Mouse (Mus musculus): Measurements from ENCODE around the gene Sipa1. TPM values are rescaled to one million over a fixed set of nuclear protein-coding genes. Genes with fewer than 3 reads are reported as not detected.

The Sipa1 gene
- 0.07 TPM for polyA plus RNA-seq (2014; fragmentation: Illumina TruSeq; extraction: RNeasy Lipid Tissue Mini Kit (QIAGEN cat#74804); ENCODE audit: low read depth, low replicate concordance)

DNA sequence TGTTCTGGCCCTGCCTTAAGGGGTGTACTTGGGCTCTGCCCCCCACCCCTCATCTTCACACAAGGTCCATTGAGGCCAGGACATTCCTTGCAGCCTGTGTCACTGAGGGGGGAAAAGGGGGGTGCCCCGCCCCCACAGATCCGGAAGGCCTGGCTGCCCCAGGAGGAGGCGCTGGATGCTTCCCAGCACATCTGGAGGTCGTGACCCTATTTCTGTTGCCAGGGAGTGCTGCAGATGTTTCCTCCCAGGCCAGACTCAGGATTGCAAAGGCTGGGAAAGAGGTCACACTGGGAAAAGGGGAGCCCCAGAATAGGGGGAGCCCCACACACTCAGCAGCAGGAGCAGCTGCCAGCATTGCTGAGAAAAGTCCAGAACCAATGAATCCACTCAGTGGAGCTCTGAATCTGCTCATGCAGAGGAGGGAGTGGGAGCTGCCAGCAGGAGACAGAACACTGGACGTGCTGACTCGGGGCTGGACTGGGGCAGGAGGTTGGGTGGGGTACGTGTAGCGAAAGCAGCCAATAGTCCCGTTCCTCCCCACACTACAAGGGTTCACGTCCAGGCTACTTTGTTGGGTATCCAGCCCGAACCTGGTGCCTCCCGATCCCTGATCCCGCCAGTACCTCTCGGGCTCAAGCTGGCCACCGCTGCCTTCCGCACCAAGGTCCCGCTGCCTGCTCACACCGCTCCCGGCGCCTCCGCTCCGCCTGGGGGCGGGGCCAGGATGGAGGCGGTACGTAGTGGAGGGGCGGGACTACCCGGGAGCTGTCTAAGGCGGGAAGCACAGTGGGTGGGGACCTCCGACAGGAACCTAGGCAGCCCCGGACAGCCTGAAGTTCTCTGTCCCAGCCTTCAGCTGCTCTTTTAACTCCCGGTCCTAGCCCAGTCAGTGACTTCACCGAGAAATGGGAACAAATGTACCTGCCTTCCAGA is at the start of gene Sipa1:
Gene Sipa1, minus strand, starts transcription at position 727 of the 933 bp plus-strand sequence.

DNA sequence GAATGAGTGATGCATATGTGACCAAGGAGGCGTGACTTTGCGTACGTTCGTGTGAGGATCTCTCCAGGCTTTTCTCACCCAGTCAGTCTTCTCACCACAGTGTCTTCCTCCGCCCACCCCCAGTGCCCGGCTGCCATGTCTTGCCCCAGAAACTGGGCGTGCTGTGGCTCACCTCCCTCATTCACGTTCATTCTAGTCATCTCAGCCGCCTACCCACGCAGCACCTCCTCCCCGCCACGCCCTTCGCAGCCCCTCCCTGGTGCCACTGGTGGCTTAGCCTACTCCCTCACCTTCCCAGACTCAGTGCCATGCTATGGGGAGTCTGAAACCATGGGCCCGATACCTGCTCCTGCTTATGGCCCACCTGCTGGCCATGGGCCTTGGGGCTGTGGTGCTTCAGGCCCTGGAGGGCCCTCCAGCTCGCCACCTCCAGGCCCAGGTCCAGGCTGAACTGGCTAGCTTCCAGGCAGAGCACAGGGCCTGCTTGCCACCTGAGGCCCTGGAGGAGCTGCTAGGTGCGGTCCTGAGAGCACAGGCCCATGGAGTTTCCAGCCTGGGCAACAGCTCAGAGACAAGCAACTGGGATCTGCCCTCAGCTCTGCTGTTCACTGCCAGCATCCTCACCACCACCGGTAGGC is 40.8 kb upstream of the Sipa1 start, which contains the start of gene Kcnk7:
Gene Kcnk7, plus strand, starts transcription at position 205 of the 638 bp plus-strand sequence.

DNA sequence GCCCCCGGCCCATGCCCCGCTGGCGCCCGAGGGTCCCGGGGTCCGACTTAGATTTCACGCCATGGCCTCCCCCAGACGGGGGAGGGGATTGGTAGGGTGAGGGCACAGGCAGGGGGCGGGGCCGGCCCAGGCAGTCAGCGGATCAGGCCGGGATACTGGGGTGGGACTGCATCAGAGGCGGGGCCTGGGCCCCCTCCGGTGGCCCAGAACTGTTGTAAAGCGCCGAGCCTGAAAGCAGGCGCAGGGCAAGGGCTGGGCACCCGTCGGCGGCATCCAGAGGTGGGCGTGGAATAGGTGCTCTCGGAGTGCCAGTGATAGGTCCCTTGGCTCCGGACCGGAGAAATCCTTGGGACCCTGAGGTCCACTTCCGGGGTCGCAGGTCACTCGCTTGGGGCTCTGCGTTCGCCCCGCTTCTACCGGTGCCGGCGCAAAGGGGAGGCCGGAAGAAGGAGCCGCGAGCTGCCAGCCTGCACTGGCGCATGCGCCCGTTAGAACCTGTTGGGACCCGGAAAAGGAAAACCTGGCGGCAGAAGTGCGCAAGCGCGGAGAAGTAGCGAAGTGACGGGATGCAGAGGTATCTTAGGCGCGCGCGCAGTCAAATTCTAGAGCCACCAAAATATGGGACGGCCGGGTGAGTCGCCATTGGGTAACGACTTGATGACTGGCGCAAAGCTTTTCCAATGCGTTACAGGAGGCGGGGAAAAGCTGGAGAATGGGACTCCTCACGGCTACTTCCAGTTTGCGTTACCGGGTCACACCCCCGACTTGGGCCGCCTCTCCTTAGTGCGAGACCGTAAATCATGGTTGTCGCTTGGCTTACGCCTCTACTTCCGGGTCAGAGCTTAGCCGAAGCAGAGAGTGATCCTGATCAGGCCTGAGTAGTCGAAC is 24.9 kb upstream of the Sipa1 start, which contains the start of the genes Map3k11 and Pcnx3:
Gene Map3k11, plus strand, starts transcription at position 543 of the 888 bp plus-strand sequence.
Gene Pcnx3, minus strand, starts transcription at position 709 of the 888 bp plus-strand sequence.

DNA sequence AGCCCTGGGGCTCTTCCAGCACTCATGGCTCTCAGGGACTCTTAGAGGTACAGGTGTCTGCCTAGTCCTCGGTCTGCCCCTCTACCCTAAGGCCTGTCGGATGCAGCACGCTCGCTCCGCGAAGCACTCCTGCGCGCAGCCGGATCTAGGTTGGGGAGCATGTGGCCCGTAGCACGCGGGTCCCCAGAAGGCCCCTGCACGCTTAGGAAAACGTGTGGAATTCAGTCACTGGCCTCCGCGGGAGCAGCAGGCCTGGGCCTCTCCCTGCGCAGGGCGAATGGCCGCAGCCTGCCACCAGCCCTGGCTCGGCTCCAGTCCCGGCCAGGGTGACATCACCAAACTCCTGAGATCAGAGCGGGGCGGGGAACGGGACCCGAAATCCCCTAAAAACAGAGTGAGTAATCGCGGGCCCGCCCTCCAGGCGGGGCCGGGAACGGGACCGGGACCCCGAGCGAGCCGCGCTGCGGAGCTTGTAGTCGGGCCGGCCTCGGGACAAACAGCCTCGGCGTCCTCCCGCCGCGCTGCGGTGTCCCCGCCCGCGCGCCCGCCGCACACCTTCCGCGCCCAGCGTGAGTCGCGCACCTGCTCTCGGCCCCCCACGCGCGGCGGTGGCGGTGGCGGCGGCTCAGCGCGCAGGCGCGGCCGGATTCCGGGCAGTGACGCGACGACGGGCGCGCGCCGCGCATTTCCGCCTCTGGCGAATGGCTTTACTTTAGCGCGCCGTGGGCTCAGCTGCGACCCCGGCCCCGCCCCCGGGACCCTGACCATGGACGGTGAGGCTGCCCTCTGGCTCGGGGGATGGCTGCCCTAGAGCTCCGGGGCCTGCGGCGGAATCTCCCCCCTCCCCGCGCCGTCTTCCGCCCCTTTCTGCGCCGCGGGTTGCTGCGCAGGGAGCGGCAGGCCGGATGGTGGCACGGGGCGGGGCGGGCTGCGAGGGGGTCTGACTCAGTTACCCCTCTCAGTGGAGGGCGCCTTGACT is 26.1 kb downstream of the Sipa1 start, which contains the start of gene Rela:
Gene Rela, plus strand, starts transcription at position 415 of the 979 bp plus-strand sequence.

DNA sequence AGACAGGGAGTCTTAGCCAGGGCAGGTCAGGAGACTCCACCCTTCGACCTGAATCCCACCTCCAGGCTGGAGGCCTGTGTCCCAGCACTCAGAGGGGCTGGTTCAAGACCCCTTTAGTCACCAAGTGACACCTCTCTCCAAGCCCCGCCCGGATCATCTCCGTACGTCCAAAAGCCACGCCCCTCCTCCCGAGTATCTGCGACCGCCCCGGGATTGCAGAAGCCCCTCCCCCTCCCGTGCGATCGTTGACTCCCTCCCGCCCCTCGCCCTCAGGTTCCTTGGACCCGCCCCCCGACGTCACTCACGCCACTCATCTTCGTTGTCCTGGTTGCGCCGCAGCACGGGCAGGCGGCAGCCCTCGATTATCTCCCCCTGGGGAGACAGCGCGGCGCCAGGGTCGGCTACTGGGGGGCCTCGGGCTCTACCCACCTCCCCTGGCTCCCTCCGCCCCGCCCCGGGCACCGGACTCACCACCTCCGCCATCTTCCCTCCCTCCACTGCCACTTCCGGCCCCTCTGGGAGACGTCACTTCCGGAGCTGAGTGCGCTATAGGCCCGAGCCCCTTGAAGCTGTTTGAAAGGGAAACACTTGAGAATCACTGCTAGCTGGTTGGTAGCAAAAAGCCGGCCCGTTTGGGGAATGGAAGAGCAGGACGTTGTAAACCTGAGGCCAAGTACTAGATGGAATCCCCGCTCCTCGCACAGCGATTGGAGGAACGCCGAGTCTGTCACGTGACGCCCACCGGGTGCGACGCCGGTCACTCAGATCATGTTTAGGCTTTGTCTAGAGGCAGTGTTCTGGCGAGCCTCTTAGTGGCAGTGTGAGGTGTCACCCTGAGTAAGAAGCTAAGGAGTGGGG is 53.7 kb downstream of the Sipa1 start, which contains the start of gene Kat5:
Gene Kat5, minus strand, starts transcription at position 691 of the 858 bp plus-strand sequence.

DNA sequence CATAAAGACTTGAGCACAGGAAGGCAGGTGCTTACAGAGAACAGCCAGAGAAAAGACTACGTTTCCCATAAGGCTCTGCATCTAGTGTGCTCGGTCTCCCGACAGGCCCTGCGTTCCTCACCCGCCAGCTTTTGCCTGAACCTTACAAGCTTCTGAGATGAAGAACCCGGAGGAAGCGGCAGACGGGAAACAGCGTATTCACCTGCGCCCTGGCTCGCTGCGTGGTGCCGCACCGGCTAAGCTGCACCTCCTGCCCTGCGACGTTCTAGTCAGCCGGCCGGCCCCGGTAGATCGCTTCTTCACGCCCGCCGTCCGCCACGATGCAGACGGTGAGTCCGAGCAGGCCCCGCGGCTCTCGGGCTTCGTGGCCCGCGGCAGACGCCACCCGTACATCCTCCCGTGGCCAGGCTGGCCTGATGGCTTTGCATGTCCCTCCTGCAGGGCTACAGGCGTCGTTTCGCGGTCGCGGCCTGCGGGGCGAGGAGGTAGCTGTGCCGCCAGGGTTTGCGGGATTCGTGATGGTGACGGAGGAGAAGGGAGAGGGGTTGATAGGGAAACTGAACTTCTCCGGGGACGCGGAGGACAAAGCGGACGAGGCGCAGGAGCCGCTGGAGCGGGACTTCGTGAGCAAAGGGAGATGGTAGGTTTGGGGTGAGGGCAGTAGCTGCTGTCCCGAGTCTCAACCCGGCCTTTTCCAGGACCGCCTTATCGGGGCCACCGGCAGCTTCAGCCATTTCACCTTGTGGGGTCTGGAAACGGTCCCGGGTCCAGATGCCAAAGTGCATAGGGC is 61.6 kb downstream of the Sipa1 start, which contains the start of gene Rnaseh2c:
Gene Rnaseh2c, plus strand, starts transcription at position 122 of the 790 bp plus-strand sequence.

Other genes with a start within 250 kb of the Sipa1 start
- 20.5 TPM for gene Drap1, start 238.7 kb downstream of the Sipa1 start, polyA plus RNA-seq (2014; fragmentation: Illumina TruSeq; extraction: RNeasy Lipid Tissue Mini Kit (QIAGEN cat#74804); ENCODE audit: low read depth, low replicate concordance)
- gene AI837181, start 238.6 kb downstream of the Sipa1 start, polyA plus RNA-seq (2014; fragmentation: Illumina TruSeq; extraction: RNeasy Lipid Tissue Mini Kit (QIAGEN cat#74804); ENCODE audit: low read depth, low replicate concordance), result 0.76 TPM
- gene Fosl1, start 216.2 kb downstream of the Sipa1 start, polyA plus RNA-seq (2014; fragmentation: Illumina TruSeq; extraction: RNeasy Lipid Tissue Mini Kit (QIAGEN cat#74804); ENCODE audit: low read depth, low replicate concordance), result 0.57 TPM
- 0.14 TPM for gene Ccdc85b, start 205.8 kb downstream of the Sipa1 start, polyA plus RNA-seq (2014; fragmentation: Illumina TruSeq; extraction: RNeasy Lipid Tissue Mini Kit (QIAGEN cat#74804); ENCODE audit: low read depth, low replicate concordance)
- 5.3 TPM for gene Fibp, start 203.1 kb downstream of the Sipa1 start, polyA plus RNA-seq (2014; fragmentation: Illumina TruSeq; extraction: RNeasy Lipid Tissue Mini Kit (QIAGEN cat#74804); ENCODE audit: low read depth, low replicate concordance)
- gene Ctsw, start 195.2 kb downstream of the Sipa1 start, polyA plus RNA-seq (2014; fragmentation: Illumina TruSeq; extraction: RNeasy Lipid Tissue Mini Kit (QIAGEN cat#74804); ENCODE audit: low read depth, low replicate concordance), result not detected
- 0.52 TPM for gene Efemp2, start 189.8 kb downstream of the Sipa1 start, polyA plus RNA-seq (2014; fragmentation: Illumina TruSeq; extraction: RNeasy Lipid Tissue Mini Kit (QIAGEN cat#74804); ENCODE audit: low read depth, low replicate concordance)
- gene Mus81, start 175.3 kb downstream of the Sipa1 start, polyA plus RNA-seq (2014; fragmentation: Illumina TruSeq; extraction: RNeasy Lipid Tissue Mini Kit (QIAGEN cat#74804); ENCODE audit: low read depth, low replicate concordance), result 1.2 TPM
- 118 TPM for gene Cfl1, start 173.3 kb downstream of the Sipa1 start, polyA plus RNA-seq (2014; fragmentation: Illumina TruSeq; extraction: RNeasy Lipid Tissue Mini Kit (QIAGEN cat#74804); ENCODE audit: low read depth, low replicate concordance)
- 127 TPM for gene 1700020D05Rik, start 159.9 kb downstream of the Sipa1 start, polyA plus RNA-seq (2014; fragmentation: Illumina TruSeq; extraction: RNeasy Lipid Tissue Mini Kit (QIAGEN cat#74804); ENCODE audit: low read depth, low replicate concordance)
- 0.91 TPM for gene Snx32, start 153.2 kb downstream of the Sipa1 start, polyA plus RNA-seq (2014; fragmentation: Illumina TruSeq; extraction: RNeasy Lipid Tissue Mini Kit (QIAGEN cat#74804); ENCODE audit: low read depth, low replicate concordance)
- 1.9 TPM for gene Ovol1, start 103.1 kb downstream of the Sipa1 start, polyA plus RNA-seq (2014; fragmentation: Illumina TruSeq; extraction: RNeasy Lipid Tissue Mini Kit (QIAGEN cat#74804); ENCODE audit: low read depth, low replicate concordance)
- gene Ap5b1, start 95.7 kb downstream of the Sipa1 start, polyA plus RNA-seq (2014; fragmentation: Illumina TruSeq; extraction: RNeasy Lipid Tissue Mini Kit (QIAGEN cat#74804); ENCODE audit: low read depth, low replicate concordance), result not detected
- gene Rnaseh2c, start 61.8 kb downstream of the Sipa1 start, polyA plus RNA-seq (2014; fragmentation: Illumina TruSeq; extraction: RNeasy Lipid Tissue Mini Kit (QIAGEN cat#74804); ENCODE audit: low read depth, low replicate concordance), result 0.25 TPM
- gene Kat5, start 53.5 kb downstream of the Sipa1 start, polyA plus RNA-seq (2014; fragmentation: Illumina TruSeq; extraction: RNeasy Lipid Tissue Mini Kit (QIAGEN cat#74804); ENCODE audit: low read depth, low replicate concordance), result 52.9 TPM
- gene Rela, start 26.2 kb downstream of the Sipa1 start, polyA plus RNA-seq (2014; fragmentation: Illumina TruSeq; extraction: RNeasy Lipid Tissue Mini Kit (QIAGEN cat#74804); ENCODE audit: low read depth, low replicate concordance), result 1.1 TPM
- gene Map3k11, start 25.0 kb upstream of the Sipa1 start, polyA plus RNA-seq (2014; fragmentation: Illumina TruSeq; extraction: RNeasy Lipid Tissue Mini Kit (QIAGEN cat#74804); ENCODE audit: low read depth, low replicate concordance), result 2.6 TPM
- gene Pcnx3, start 25.2 kb upstream of the Sipa1 start, polyA plus RNA-seq (2014; fragmentation: Illumina TruSeq; extraction: RNeasy Lipid Tissue Mini Kit (QIAGEN cat#74804); ENCODE audit: low read depth, low replicate concordance), result 0.55 TPM
- not detected for gene Kcnk7, start 40.7 kb upstream of the Sipa1 start, polyA plus RNA-seq (2014; fragmentation: Illumina TruSeq; extraction: RNeasy Lipid Tissue Mini Kit (QIAGEN cat#74804); ENCODE audit: low read depth, low replicate concordance)
- 3.6 TPM for gene Ehbp1l1, start 62.6 kb upstream of the Sipa1 start, polyA plus RNA-seq (2014; fragmentation: Illumina TruSeq; extraction: RNeasy Lipid Tissue Mini Kit (QIAGEN cat#74804); ENCODE audit: low read depth, low replicate concordance)
- gene Fam89b, start 65.9 kb upstream of the Sipa1 start, polyA plus RNA-seq (2014; fragmentation: Illumina TruSeq; extraction: RNeasy Lipid Tissue Mini Kit (QIAGEN cat#74804); ENCODE audit: low read depth, low replicate concordance), result 4.0 TPM
- gene Ltbp3, start 77.2 kb upstream of the Sipa1 start, polyA plus RNA-seq (2014; fragmentation: Illumina TruSeq; extraction: RNeasy Lipid Tissue Mini Kit (QIAGEN cat#74804); ENCODE audit: low read depth, low replicate concordance), result 0.53 TPM
- 0.52 TPM for gene Scyl1, start 107.7 kb upstream of the Sipa1 start, polyA plus RNA-seq (2014; fragmentation: Illumina TruSeq; extraction: RNeasy Lipid Tissue Mini Kit (QIAGEN cat#74804); ENCODE audit: low read depth, low replicate concordance)
- 3.8 TPM for gene Frmd8, start 211.6 kb upstream of the Sipa1 start, polyA plus RNA-seq (2014; fragmentation: Illumina TruSeq; extraction: RNeasy Lipid Tissue Mini Kit (QIAGEN cat#74804); ENCODE audit: low read depth, low replicate concordance)
- 2.8 TPM for gene Slc25a45, start 214.1 kb upstream of the Sipa1 start, polyA plus RNA-seq (2014; fragmentation: Illumina TruSeq; extraction: RNeasy Lipid Tissue Mini Kit (QIAGEN cat#74804); ENCODE audit: low read depth, low replicate concordance)
- 0.38 TPM for gene Tigd3, start 230.4 kb upstream of the Sipa1 start, polyA plus RNA-seq (2014; fragmentation: Illumina TruSeq; extraction: RNeasy Lipid Tissue Mini Kit (QIAGEN cat#74804); ENCODE audit: low read depth, low replicate concordance)
- gene Dpf2, start 249.3 kb upstream of the Sipa1 start, polyA plus RNA-seq (2014; fragmentation: Illumina TruSeq; extraction: RNeasy Lipid Tissue Mini Kit (QIAGEN cat#74804); ENCODE audit: low read depth, low replicate concordance), result 9.0 TPM

Data from testis, adult 10 weeks (tissue).